Mouse (Mus musculus): ENCODE results near the gene Ssu72. TPM values are rescaled to one million over a fixed set of nuclear protein-coding genes. Genes with fewer than 3 reads are reported as not detected.

Gene Ssu72
- total RNA-seq, 2 experiments from 2014 or later, result 32.4 to 36.3 TPM

DNA sequence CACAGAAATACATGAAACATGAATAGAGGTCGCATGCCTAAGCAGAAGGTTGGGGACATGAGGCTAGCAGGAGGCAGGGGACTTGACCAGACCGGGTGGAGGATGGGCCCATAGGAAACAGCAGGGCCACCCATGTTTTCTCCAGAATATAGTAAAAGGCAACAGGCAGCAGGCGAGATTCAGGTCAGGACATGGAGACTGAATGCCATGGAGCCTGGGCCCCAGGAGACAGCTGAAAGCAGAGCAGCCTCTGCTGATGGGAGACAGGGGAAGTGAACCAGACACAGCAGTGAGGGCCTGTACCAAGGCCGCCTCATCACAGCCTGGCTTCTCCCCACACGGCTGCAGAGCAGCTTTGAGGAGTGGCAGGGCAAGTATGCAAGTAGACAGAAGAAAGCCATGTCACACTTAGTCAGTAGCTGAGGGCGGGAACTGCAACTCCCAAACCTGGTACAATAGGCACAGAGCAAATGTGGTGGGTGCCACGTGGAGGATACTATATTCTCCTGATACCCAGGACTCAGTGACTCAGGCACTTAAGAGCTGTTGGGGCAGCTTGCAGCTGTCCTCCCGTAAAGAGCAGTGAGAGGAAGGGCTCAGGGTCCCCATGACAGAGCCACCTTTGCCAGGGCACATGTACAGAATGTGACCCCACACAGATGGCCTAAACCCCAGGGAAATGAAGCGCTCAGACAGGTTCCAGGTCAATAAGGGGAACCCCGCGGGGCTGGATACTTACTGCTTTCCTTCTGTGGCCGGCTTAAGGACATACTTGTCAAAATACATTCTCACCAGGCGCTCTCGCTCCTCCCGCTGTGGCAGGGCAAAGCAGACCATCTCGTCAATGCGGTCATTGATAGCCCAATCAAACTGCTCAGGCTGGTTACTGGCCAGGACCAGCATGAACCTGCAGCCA, 42.2 kb downstream of the Ssu72 start:
- no peak for DNase-seq

DNA sequence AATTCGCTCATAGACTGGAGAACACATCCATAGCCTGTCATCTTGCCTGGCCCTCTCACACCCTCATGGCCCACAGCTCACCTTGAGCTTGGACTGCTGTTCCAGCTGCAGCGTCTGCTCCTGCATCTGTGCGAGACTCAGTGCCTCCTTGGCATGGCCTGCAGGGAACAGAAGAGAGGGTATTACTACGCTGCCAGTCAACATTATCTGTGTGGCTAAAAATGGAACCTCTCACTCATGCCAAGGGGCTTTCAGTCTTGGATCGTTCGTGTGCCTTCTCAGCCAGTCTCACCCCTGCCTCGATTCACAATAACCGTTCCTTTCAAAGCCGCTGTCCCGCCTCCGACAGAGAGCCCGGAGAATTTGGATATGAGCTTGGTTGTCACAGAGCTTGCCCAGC, 52.4 kb downstream of the Ssu72 start:
- no peak for DNase-seq

DNA sequence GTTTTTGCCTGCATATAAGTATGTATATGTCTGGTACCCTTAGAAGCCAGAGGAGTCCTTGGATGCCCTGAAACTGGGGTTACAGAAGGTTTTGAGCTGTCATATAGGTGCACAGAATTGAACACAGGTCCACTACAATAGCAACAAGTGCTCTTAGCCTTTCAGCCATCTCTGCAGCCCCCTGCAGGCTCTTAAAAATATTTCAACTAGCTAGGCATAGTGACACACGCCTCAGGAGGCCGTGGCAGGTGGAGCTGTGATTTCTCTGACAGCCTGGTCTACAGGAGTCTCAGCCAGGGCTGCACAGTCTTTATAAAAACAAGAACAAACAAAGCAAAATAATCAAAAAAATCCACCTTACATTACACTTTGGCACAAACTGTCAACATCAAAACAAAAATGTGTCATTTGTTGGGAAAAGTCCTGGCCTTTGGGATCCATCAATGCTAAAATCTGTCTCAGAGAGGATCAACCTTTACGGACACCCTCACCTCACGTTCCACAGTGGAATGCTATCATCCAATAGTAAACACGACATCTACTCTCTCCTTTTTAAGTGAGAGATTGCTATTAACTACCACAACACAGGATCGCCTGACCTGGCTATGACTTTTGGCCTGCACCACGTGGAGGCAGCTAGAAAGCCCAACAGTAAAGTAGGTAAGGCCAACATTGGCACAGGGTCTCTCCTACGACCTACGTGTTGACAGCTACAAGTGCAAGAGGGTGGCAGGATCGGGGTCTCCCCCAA, 55.4 kb downstream of the Ssu72 start:
- DNase-seq, result no peak

DNA sequence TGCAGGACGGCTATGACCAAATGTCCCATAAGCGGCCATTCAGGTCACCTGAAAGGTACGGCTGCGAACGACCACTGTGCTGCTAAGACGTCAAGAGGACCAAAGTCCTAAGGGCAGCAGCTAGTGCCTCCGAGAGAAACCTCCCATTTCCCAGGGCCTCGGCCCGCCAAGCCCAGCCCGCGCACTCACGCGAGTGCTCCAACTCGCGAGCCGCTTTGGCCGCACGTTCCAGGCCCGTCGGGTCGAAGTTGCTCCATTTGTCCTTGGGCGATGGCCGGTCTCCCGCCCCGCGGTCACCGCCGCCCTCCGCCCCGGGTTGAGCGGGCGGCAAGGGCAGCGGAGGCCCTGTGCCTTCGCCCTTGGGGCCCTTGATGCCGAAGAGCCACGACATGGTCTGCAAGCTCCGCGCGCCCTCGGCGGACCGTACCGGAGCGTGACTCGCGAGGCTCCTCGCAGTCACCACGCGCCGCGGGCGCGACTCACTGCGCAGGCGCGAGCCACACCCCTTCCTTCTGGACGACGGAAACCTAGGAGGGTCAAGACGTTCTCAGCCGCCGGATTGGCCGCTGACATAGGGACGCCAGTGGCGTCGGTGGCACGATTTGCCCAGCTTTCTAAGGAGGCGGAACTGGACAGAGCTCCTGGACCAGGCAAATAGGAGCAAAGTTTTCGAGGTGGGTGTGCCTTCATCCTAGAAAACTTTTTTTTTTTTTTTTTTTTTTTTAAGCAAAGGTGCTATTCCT, 56.2 kb downstream of the Ssu72 start, which contains the start of gene Atad3a:
Gene Atad3a (minus strand): TSS at position 481 of the 743 bp plus-strand sequence.
- peak; percentile 96 for DNase-seq

DNA sequence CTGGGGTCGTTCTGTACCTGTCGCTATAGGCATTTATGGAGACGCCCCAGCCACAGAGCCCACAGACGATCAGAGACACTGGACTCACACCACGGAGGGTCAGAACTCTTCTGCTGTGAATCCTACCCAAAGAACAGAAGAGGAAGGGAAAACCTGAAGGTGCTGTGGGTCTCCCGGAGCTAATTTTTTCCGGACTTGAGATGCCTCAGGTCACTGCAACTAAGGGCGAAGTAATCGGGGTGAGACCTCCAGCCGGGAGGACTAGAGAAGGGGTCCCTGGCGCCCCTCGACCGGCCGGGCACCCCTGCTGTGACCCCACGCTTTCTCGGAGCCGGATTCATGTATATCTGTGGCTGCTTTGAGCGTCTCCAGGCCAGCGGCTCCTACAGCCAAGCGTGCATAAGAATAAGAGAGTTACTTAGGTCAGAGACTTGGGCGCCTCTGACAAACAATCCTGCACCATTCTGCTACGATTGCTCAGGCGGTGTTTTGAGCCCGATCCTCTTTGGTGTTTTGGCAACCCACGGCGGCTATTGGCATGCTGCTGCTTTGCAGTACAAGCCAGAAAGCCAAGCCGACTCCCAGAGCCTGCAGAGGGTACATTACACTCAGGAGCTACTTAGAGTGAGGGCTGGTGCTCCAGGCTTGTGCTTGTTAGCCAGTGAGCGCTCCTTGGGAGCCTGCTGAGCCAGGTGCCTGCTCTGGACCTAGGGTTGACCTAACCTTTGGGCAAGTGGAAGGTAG, 56.9 kb downstream of the Ssu72 start:
- DNase-seq, result no peak

DNA sequence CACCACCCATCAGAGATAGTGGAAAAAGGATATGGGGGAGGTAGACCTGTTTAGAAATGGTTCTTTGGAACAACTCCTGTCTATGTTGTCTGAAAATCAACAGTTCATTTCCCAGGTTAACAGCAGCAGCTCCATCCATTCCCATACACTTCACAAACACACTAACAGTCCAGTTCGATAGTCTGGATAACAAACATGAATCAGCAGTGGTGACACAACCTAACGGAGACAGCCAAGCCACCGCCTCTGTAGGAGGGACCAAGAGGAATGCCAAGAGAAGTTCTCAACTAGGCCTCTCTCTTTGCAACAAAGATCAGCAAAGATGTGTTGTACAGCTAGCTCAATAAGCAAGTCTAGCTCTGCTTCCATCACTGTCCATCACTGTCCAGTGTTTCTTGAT, 57.8 kb downstream of the Ssu72 start:
- DNase-seq, result no peak

DNA sequence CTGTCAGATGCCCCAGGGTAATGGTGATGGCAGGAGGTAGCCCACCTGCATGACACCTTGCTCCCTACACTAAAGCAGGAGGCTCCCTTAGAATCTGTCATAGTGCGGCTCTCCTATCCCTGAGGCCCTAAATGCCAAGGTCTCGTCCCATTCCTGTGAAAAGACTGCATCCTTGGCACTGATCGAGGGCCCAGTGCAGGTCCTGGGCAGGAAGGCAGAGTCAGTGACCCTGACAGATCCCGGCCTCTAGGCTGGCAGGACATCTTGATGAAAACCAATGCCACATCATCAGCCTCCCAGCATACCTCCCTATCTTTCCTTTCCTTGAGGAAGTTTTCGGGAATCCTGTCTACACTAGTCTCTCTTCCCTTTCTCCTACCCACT, 64.9 kb downstream of the Ssu72 start:
- DNase-seq, result no peak

DNA sequence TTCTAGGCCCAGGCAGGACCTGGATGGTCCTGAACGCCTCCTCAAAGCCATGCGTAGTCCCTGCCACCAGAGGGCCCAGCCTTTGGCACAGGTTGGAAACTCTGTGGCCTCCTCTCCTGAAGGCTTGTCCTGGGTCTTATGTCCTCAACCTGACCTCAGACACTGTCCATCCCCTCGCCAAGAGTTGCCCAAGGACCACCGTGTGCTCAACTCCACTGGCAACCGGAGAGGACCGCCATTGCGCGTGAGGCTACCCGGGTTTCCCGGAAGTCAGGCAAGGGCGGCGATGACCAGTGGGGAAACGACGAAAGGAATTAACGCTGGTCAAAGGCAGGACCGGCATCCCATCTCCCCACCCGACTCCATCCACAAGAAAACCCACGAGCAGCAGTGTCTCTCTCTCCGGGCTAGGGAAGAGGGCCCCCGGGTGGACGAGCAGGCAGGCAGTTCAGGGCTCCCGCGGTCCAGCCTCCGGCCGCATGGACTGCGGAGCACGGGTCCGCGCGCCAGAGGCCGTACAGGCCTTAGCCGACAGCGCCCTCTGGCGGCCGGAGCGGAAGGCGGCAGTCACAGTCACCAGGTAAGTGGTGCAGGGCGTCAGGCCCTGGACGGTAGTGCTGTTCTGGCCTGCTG, 65.4 kb downstream of the Ssu72 start:
- DNase-seq, result peak; percentile 86

DNA sequence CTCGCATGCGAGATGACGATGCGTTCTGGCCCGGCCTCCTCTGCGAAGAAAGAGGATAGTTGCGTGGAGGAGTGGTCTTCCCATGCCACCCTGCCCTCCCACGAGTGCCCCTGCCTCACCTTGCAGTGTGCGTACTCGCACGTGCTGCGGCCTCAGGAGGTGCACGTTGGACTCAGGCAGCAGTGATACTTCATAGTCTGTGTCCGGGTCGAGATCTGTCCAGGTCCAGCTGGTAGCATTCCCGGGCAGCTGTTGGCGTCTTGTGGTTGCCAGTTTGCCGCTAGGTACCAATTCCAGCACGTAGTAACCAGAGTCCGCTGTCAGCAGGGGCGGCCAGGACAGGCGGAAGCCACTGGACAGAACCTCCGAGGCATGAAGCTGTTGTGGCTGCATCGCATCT, 66.0 kb downstream of the Ssu72 start:
- peak; percentile 80 for DNase-seq

DNA sequence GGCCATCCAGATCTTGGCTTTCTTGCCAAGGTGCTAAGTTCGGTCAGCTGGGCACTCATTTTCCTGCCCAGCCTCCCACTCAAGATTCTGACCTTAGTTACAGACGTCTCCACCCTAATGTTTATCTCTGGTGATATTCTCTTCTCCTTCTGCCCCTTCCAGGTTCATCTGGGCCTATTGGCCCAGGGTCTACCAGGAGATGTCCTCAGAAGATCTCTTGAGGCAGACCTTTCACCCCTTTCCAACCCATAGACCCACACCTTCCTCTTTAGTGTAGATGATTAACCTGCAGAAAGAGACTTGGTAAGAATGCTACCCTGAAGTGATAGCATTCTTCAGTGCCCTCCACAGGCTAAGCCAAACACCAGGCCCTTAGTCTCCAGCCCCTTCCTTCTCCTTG, 67.1 kb downstream of the Ssu72 start:
- no peak for DNase-seq

DNA sequence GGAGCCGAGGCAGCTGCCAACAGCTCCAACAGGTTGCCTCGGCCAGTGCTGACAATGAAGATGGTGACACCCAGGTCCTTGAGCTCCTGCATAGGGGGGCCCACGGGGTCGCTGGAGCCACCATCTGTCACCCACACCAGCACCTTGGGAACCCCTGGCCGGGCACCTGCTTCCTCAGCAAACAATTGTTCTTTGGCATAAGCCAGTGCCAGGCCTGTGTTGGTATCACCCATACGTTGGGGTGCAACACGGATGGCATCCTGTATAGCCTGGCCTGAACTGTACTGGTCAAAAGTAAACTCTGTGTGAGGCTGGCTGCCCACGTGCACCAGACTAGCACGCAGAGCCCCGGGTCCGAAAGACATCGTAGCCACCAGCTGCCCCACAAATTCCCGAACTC, 68.2 kb downstream of the Ssu72 start:
- DNase-seq, result no peak

DNA sequence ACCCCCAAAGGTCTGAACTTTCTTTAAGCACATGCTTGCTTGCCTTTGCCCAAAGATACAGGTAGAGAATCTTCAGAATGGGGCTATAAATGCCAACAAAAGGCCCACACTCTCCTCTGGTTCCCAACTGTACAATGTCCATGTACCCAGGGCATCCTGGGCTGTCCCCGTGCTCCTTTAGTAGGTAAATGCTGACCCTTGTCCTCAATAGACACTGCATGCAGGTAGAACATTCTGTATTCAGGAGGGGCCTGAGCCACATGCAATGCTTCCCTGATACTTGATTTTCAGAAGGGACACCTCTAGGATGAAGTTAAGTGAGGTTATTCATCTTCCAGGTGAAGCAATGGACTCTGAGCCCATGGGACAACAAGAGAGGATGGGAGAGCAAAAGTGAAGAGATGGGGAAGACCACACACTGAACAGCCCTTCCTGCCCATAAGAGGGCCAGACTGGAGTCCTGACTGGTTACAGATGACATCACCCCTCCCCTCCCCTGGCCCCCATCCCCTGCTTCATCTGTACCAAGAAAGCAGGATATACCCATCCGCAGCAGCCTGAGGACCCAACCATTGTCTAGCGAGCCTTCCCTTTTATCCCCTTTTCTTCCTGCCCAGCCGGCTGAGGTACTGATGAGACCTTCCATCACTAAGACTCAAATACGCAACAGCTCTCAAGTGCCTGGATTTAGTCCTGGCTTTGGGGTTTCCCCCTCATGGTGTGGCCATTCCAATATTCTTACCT, 68.9 kb downstream of the Ssu72 start:
- DNase-seq, result no peak

DNA sequence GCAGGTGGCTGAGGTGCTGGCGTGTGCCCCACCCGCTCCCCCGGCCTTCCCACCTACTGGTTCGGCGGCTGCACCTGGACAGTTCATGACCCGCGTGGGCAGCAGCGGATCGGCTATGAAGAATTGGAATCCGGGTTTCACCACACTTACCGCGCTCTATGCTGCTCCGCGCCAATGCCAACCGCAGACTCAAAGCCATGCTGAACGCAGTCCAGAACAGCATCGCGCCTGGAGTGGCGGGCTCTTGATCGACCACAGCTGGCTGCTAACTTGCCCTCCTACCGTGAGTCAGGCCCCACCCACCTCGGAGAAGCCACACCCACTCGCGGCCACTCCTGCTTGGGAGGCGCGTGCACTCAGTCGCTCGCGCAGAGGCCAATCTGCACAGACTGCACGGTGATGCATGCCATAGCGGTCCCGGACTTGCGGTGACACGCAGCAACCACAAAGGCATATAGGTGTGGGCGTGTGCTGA, 69.7 kb downstream of the Ssu72 start, which contains the start of gene Vwa1:
Gene Vwa1 (minus strand): TSS at position 419 of the 475 bp plus-strand sequence.
- DNase-seq, result peak; percentile 87

DNA sequence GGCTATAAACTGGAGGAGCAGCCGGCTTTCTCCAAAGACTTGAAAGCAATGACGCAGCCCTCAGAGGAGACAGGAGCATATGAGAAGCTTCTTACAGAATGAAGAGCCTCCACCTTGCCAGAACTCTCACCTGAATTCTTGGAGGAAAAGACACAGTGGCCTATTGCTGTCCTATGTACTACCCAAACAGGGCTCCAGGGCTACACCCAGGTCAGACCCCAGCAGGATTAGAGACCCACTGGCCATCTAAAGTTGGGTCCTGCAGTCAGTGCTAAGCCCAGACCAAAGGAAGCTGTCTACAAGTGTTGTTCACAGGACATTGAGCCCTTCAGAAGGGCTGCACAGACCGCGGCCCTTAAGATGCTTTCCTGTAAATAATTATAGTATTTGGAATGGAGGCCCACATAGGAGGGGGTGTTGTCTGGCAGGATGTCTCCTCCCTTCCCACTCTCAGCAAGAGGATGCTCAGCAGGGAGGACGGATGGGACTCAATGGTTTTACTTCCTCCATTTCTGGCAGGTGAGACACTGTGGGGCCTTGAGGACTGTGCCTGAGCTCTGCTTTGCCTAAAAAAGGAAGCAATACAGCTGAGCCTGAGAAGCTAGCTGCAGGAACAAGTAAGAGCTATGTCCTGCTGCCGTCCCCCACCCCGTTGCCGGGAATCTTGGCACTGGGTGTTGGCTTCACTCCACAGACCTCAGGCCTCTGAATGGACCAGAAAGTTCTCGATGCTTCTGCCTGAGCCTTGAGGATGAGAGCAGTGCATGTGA, 70.6 kb downstream of the Ssu72 start:
- peak; percentile 72 for DNase-seq

DNA sequence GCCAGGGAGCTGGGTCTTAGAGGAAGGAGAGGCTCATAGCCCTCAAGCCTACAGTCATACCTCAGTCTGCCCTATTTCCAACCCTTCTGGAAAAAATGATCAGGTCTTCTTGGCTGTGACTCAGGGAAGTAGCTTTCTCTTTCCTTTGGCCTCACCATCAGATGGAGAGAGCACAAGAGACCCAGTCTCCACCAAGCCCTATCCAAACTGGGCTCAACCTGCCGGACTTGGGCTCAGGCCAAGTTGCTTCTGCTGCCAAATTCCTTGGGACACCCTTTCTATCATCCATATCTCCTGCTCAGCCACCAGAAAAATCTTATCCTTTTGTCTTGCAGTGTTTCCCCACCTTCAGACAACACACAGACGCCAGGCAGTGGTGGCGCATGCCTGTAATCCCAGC, 71.3 kb downstream of the Ssu72 start:
- no peak for DNase-seq

DNA sequence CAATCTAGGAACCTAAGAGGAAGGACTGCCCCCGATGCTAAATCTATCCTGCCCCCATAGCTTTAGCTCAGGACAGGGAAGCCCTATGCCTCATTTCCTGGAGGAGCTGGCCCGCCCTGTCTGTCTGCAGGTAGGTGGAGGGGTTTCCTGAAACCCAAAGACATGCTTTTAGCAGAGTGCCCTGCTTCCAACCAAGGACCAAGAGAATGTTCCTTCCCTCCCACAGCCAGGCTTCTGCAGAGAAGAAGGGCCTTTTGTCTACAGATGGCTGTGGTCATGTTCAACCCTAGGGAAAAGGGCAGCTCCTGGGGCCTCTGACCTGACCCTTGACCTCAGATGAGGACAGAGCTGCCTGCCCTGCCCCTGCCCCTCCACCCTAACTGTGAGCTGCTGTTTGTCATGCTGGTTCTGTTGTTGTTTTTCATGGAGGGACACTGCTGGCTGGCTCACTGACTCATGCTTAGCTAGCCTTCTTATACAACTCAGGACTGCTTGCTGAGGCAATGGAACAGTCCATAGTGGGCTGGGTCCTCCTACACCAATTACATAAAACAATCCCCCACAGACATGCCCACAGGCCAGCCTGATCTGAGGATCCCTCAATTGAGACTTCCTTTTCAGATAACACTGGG, 72.2 kb downstream of the Ssu72 start:
- no peak for DNase-seq

DNA sequence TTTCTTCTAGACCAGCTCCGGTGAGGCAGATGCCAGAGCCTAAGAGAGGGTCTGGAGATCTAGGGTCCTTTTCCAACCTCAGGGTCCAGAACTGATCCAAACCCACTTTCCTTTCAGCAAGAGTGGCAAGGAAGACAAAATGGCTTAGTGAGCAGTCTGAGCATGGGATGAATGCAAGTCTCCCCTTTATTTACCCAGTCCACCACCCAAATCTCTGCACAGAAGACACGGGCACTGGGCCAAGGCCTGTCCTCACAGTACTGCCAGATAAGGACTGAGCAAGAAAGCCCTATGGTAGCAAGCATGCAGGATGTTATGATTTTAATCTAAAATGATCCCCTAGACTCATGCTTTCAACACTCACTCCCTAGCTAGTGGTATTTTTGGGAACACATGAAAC, 73.2 kb downstream of the Ssu72 start:
- no peak for DNase-seq

DNA sequence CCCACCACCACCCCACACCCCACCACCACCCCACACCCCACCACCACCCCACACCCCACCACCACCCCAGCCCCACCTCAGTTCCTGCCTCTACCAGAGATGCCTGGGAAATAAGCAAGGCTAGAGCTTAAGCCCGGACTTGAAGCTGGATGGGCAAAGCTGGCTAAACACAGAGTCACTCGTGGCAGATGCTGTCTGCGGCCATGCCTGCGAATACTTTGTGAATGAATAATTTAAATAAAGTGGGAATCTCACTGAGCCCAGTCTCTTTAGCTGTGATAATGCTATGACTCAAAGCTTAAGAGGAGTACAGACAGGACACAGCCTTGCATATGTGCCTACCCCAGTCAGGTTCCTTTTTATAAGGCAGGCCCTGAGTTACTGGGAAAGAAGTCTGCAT, 74.9 kb downstream of the Ssu72 start:
- no peak for DNase-seq

DNA sequence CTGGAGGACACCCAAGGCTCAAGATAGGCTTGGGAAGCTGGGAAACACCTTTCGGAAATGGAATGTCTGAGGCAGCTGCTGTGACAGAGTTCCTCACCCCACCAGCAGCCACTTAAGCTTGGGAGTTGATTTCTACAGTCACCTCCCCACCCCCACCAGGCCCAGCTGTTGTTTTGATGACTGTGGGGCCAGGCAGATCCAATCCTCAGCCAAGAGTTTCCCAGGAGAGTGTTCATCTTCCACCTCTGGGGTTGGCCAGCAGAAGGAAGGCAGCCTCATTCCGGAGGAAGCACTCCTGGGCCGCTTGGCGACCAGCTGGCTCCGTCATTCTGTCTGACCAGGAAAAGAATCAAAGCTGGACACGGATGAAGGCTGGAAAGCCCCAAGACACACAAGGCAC, 76.3 kb downstream of the Ssu72 start:
- DNase-seq, result peak; percentile 94
